Mouse (Mus musculus) cerebellum, postnatal 36 days (tissue): ENCODE data around the gene Slc1a4.
A peak's percentile ranks its signal among the peaks of the same experiment; 100 is the strongest.

ENCODE experiments used
- DNase-seq, 2 experiments: peaks; one replicate each; pipeline ENCODE4 v3.0.0; 2021 to 2022; ENCODE audit warnings: mixed read lengths in 2 of 2

Slc1a4 gene

DNA sequence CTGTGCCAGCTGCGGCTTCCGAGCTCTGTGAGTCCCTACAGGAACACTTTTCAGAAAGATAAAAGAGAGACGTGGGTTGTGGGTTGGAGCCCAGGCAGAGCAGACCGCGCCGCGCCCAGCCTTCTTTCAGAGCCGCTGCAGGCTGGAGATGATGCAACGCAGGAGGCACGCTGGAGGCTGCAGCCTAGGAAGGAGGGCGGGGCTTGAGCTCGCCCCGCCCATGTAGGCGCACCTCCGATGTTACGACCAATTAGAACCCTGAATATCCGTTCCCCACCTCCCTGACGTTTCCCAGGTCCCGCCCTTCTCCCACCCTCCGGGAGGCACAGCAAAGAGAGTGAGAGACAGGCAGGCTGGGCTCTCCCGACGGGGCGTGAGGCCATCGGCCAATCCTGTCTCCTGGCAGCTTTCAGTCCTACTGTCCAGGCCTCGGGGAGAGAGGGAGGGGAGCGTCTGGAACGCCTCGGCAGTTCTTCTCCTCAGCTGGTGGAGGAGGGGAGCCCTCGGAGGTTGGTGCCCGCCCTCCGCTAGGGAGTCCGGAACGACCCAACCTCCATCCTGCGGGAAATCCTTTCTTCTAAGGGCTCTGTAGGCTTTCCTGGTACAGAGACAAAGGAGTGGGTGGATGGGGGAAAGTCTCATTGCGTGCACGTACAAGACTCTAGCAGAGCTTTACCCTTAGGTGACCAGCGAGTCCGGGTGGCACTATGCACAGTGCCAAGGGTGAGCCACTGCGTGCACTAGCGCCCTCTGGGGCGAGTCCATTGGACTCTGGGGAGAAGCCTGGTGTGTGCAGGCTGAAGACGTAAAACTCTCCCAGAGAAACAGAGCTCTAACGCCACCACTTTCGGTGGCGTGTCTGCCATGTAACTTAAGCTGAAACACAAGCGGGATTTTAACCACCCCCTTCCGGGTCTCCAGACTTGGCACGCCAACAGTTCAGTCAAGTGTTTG is at the start of gene Slc1a4:
Gene Slc1a4 (minus strand): TSS at position 153 of the 954 bp plus-strand sequence.
- DNase-seq, result peak; percentile 86 to 90

DNA sequence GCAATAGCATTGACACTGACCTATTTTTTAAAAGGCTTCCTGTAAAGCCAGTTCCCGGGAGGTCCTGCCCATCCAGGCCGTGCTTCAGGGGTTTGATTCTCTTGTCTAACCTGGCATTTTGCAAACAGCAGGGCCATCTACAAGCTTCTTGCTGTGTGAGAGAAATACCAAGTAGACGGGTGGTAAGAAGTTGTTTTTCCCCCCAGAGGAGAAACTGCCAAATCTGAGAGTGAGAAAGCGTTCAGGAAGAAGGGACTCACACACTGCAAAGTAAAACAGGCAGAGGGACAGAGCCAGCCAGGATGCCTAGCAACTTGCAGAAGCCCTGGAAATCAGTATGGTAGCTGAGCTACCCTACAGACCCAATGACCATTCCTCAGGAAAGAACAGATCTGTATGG is 47.6 kb upstream of the Slc1a4 start:
- no peak for DNase-seq

DNA sequence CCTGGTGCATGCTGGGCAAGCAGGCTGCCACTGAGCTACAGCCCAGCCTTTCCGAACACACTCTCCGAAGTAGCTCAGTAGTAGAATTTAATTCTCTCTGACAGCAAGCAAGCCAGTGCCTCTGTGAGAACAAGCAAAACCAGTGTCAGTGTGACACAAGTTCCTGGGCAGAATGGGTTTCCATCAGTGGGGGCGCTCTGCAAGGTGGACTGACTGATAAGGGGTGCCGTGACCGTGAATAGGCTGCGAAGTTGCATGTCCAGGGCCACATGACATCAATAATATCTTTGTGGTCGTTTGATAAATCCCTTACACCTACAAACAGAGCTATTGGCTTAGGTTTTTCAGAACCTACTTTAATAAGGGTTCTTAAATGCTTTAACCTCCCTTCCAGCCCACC is 44.1 kb upstream of the Slc1a4 start:
- no peak for DNase-seq

GRCm38 (mm10) chr11:20372616-20373211 is 40.2 kb upstream of the Slc1a4 start:
- peak; percentile 28 to 41 for DNase-seq

GRCm38 (mm10) chr11:20370486-20370885 is 38.0 kb upstream of the Slc1a4 start:
- DNase-seq, result no peak

DNA sequence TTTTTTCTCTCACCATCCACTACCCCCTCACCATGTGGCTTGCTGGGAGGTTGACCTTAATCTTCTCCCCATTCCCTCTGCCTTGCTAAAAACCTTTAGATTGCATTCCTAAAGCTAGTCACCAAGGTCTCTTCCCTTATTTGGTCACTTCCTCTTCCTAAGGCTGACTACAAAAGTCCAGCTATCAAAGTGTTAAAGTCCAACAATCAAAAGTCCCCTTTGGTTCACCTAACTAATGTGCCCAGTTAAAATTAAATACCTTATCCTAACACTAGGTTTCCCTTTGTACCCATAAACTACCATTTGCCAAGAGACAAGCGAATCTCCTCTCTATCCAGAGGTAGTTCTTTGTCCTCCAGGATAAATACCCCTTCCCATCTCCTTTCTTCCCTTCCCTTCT is 33.9 kb upstream of the Slc1a4 start:
- no peak for DNase-seq

DNA sequence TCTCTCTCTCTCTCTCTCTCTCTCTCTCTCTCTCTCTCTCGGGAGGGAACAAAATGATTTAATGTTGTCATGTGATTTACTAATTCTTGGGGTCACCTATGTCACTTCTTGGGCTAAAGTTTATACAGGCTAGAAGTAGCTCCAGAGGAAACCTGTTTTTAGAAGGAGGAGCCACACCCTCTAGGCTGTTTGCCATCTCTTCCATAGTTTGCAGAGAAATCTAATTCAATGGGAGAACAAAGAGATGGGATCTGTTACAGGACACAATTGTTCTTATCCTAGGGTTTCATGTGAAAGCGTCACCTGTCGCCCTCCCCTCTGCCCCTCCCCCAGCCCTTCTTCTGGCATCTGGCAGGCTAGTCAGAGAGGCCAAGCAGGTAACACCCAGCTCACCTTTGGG is 28.8 kb upstream of the Slc1a4 start:
- DNase-seq, result no peak

GRCm38 (mm10) chr11:20357684-20358447 is 25.4 kb upstream of the Slc1a4 start:
- no peak for DNase-seq

DNA sequence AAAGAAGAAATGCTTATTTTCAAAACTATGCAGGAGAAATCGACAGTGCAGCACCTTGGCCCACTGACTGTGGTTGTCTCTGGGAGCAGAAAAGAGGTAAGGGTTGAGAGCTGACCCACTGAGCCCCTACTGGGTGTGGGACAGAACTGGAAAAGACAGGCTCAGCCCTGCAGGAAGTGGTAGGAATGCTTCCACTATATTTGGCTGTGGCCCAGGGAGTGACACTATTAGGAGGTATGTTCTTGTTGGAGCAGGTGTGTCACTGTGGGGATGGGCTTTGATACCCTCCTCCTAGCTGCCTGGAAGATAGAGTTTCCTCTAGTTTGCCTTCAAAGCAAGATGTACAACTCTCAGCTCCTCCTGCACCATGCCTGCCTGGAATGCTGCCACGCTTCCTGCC is 16.0 kb upstream of the Slc1a4 start:
- DNase-seq, result no peak

- DNase-seq, result peak; percentile 89 to 95
These were observed 15.0 kb upstream of the Slc1a4 start for GRCm38 (mm10) chr11:20347548-20347947.

- DNase-seq, result no peak
These were observed 13.9 kb upstream of the Slc1a4 start for GRCm38 (mm10) chr11:20346369-20346768.

DNA sequence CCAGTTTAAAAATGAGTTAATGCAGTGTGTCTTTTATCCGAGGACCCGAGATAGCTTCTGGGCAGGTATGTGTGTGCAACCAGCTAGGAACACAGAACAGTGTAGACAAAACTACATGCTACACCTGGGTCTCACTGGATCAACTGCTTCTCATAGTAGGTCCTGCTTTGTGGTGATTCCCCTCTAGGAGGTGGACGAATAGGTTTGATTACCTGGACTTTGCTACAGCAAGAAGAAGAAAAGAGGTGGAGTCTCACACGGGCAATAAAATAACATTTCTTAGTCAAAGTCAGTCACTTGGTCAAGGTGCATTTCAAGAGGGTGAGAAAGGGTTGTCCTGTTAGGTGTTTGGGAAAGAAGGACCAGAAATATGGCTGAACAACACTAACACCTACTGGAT is 11.4 kb upstream of the Slc1a4 start:
- DNase-seq, result no peak

DNA sequence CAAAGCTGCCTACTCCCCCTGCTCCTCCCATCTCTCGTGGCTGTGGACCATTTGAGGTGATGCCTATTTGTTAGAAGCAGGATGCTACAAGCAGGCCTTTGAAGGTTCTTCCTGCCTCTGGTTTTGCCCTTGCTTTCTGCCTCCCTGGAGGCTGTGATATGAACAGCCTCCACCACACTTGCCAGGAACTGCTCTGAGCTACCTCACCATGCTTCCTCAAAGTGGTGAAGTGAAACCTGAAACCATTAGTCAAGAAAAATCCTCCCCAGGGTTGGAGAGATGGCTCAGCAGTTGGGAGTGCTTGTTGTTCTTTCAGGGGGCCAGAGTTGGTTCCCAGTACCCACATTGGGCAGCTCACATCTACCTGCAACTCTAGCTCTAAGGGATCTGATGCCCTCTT is 9.1 kb upstream of the Slc1a4 start:
- DNase-seq, result no peak

DNA sequence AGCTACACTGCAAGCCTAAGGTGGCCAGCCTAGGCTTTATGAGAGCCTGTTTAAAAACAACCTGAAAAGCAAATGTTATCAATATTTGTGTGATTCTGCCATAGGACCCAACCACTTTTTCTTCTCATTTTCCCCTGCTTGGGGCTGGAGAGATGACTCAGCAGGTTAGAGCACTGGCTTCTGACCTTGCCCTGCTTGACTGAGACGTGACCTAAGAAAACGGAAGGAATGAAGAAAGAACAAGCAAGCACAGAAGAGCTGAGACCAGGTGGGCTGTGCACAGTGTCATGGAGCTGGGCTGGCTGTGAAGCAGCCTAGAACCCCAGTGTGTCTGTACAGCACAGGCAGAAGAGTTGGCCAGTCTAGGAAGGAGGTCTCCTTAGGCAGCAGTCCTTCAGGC is 6.2 kb upstream of the Slc1a4 start:
- DNase-seq, result no peak

- no peak for DNase-seq
These were observed 1.8 kb upstream of the Slc1a4 start for GRCm38 (mm10) chr11:20334301-20334700.

DNA sequence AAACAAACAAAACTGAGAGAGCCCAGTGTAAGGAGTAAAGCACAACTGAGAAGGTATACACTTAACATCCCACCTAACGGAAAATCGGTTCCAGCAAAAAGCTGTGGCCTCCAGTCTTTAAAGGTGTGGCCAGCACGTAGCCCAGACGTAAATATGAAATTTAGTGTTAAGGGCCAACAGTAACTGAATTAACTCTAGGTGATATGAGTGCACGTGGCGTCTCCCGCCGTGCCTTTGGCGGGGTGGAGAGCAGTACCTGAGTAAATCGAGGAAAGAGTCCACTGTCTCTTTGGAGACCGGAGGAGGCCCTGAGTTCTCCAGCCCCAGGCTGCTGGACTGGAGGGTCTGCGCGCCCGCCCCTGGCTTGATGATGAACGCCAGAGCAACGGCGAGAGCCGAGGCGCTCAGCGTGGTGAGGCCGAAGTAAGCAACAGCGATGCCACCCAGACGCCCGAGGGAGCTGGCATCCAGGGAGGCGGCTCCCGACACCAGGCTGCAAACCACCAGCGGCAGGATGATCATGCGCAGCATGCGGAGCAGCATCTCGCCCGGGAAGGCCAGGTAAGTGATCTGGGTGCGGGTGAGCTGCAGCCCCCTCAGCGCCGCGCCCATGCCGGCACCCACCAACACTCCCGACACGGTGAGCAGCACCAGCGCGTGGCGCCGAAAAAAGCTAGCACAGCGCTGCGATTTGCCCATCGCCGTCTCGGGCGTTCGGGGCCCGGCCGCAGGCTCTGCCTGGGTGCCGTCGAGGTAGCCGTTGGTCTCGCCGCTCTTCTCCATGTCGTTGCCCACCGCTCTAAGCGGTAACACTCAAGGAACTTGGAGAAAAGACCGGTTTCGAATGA is 599 bp downstream of the Slc1a4 start:
- DNase-seq, result peak; percentile 36 to 45

DNA sequence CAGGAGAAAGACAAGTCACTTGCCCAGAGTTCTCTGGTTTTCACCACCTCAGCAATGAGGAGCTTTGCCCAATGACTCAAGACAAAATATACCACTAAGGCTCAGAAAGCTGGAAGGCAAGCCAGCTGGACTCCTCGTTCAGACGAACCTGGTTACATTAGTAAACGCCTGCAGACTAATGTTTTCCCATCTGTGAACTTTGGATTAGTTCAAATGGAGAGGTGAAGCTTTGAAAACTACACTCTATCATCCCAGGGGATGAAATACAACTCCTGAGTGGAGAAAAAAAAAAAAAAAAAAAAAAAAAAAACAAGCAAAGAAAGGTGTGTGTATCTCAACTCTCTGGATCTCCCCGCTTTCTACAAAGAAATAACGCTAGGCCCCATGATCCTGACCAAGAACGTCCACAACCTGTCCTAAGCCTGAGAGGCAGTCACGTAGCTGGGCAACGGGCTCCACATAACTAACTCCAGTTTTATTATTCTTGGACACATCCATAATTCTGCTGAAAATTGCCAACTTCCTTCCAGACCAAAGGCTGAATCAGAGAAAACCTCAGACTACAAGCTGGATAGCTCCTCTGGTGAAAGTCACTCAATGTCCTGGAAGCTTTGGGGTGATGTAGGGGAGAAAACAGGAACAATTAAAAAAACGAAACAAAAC is 1.4 kb downstream of the Slc1a4 start:
- no peak for DNase-seq

GRCm38 (mm10) chr11:20329711-20330110 is 2.8 kb downstream of the Slc1a4 start:
- DNase-seq, result no peak

DNA sequence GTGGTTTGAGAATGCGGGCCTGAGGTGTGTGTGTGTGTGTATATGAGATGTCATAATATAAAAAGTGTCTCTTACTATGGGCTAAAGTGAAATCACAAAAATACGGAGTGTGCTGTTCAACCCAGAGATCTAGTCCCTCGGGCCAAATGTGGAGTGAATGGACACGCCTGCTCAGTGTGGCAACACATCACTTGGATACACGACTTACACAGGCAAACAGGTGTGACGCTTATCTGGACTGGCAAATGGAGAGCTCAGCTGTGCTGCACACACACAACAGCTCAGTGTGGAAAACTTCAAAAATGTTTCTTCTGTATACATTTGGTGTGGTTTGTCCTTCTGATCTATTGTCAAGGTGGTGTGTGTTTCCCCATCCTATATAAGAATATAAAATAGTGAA is 3.7 kb downstream of the Slc1a4 start:
- DNase-seq, result no peak

DNA sequence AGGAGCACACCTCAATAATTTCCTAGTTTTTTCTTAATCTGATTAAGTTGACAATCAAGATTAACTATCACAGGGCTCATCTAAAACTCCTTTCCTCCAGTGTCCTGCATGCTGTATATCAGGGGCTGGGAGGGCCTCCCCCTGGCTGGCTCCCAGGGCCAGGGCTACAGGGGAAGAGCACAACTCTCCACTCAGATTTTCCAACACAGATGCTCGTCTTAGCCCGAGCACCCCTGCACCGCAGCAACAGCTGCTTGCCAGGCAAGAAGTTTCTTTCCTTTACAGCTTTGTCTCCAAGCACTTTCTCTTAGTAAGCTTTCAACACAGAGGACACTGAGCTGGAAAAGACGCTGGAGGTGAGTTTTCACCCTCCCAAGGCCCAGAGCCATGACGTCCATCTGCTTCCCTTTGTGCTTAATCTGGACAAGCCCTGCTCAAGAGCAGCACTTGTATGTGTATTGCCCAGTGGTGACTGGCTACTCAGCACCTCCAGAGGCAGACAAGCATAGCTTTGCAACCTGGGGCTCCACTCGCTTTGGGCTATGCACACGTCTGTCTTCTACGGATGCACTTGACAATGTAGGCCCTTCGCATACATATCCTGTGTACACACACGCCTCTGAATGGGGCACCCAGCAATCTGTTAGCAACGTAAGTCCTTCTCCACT is 6.1 kb downstream of the Slc1a4 start:
- DNase-seq, result no peak

DNA sequence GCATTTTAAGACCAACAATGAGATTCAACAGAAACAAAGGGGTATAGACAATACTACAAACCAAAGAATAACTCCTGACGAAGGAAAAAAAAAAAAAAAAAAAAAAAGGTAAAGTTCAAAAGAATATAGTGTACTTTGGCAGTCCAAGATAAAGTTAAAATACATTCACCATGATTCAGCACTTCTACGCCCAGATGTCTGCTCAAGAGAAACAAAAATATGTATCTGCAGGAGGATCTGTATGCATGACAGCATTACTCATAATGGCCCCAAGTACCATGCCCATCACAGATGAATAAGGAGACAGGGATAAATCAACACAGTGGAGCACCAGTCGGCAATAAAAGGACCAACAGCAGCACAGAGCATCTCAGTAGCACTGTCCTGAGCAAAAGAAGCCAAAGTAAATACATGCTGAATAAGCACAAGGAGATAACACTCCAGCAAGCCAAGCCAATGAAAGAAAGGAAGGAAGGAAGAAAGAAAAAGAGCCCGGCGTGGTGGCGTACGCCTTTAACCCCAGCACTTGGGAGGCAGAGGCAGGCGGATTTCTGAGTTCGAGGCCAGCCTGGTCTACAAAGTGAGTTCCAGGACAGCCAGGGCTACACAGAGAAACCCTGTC is 7.3 kb downstream of the Slc1a4 start:
- DNase-seq, result no peak
